Mouse (Mus musculus) cerebellum, adult 11-12 months (tissue): ENCODE data around the gene Atf3.

ENCODE experiments used
- DNase-seq: peaks from one replicate; pipeline ENCODE4 v3.0.0; 2022

Atf3 gene

GRCm38 (mm10) chr1:191138436-191138835 lies 79.4 kb downstream of the Atf3 start:
- DNase-seq = no peak

- DNase-seq = no peak
Observed at GRCm38 (mm10) chr1:191135406-191135805, 82.4 kb downstream of the Atf3 start.

- DNase-seq = no peak
Observed at GRCm38 (mm10) chr1:191132934-191133333, 84.9 kb downstream of the Atf3 start.

GRCm38 (mm10) chr1:191132240-191132639 lies 85.6 kb downstream of the Atf3 start:
- DNase-seq = no peak

GRCm38 (mm10) chr1:191131692-191132091 lies 86.1 kb downstream of the Atf3 start:
- DNase-seq = no peak

- DNase-seq = no peak
Observed at GRCm38 (mm10) chr1:191125811-191126638, 91.8 kb downstream of the Atf3 start.

- DNase-seq = no peak
Observed at GRCm38 (mm10) chr1:191124288-191124687, 93.6 kb downstream of the Atf3 start.

- no peak for DNase-seq
Observed at GRCm38 (mm10) chr1:191123696-191124095, 94.1 kb downstream of the Atf3 start.

- DNase-seq = no peak
Observed at GRCm38 (mm10) chr1:191122744-191123143, 95.1 kb downstream of the Atf3 start.
